Mouse (Mus musculus): ENCODE measurements around the gene Foxe1.
A peak's percentile ranks its signal among the peaks of the same experiment; 100 is the strongest.

Gene Foxe1

DNA sequence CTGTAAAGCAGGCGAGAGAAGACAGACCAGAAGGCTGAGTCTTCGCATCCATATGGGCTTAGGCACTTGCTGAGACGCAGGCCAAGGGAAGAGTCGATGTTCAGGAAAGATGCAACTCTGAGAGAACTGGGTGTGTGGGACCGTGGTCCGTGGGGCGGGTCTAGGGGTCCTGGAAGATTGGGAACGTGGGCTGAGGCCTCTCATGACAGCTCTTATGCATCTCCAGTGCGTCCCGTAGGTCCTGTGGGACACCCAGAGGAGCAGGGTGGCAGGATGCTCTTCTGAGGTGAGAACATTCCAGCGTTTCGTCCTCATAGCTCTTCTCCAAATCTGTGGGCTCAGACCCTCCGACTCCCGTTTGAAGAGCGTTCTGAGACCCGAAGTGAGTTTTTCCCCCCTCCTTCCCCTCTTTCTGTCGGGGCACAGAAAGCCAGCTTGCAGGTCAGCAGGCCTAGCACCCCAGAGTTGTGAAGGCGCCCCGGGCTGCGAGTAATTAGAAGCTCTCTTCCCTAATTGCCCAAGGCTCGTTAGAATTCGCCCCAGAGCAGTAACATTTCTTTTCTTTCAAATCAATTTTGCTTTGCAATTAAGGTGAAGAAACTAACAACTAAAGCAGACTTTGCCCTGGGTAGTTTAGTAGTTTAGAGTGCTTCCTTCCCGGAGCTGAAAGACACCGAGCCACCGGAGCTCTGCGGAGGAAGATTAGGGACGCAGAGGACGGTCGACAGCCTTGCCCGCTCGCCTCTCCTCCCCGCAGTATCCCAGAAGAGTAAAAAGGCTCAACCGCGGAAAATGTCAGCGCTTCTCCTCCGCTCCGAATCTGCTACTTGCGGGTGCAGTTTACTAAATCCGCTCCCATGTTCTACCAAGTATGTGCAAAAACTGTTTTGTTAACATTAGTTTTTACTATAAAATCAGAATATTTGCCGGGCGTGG, 4.4 kb downstream of the Foxe1 start:
- DNase-seq (ENCODE audit: low spot score in 2 of 2) = no peak

DNA sequence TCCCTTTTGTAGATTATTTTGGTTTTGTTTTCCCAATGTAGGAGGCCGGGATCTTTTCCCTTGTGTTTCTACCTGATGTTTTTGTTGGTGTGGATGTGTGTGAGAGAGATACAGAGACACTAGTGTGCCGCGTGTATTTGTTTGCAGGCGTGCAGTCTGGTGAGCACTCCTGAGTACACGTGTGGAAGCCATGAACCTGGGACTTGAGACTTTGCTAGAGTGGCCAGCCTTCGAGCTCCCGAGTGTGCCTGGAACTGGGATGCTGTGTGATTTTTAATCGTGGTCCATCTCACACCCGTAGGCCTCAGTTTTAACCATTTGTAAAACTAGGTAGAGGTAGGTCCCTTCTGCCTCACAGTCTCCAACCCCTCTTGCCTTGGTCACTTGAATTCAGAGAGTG, 5.5 kb downstream of the Foxe1 start:
- DNase-seq (ENCODE audit: low spot score in 2 of 2) = no peak

DNA sequence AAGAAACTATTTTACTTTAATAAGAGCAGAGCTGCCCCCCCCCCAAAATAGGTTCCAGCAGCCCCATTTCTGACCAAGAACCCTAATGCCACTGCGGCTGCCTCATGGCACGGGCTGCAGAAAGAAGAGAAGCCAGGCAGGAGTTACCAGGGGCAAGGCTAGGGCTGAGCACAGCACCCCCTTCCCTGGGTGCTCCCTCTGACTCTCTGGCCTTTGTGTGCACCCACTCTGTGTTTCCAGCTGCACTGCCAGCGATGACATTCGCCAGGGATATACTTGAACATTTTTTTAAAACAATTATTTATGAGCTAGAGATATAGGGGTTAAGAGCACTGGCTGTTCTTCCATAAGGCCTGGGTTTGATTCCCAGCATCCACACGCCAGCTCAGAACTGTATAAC, 6.1 kb downstream of the Foxe1 start:
- DNase-seq (ENCODE audit: low spot score in 2 of 2) = no peak

DNA sequence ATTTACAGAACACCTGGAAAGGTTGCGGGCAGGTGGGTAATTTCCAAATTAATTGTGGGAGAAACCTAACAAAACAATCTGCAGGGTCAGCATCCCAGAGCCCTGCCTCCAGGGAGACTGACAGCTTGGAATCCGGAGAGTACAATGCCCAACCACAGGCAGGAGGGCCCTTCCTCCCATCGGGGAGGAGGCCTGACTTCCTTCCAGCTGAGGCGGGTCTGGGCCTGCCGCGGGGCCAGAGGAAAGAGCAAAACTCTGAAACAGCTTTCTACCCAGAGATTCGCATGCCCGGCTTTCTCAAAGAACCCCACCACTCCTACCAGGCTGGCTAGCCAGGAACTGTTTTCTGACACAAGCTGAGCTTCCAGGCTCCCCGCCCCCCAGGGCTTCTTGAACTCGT, 9.6 kb downstream of the Foxe1 start:
- DNase-seq (ENCODE audit: low spot score in 2 of 2) = no peak

DNA sequence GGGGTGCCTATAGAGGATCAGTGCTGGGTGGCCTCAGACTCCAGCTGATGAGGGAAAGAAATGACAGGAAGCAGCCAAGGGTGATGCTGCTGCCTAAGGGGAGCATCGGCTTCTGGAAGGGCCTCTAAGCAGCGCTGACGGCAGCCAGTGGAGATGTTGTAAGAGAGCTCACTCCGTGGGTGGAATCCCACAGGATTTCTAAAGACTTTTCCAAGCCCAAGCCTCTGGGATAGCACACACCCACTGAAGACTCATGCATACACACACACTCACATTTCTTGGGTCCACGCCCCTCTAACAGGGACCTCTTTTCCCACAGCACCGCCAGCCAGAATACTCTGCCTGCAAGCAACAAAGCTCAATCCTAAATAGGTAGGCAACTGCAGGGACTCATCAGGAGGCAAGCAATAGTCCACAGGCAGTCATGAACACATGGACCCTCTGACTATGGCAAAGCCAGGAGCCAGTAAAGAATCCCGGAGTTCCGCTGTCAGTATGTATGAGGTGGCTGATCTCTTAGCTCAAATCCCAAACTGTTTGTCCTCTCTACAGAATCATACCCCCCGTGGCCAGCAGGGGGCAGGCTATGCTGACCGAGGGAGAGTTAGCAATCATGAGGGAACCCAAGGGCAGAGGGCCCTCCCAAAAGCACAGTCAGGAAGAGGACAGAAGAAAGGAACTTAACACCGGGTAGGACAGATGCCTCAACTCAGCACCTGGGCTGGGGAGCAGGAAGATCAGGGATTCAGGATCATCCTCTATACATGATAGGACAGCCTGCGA, 13.1 kb downstream of the Foxe1 start:
- DNase-seq (ENCODE audit: low spot score in 2 of 2) = peak in 1 of 2 experiments; percentile 44

DNA sequence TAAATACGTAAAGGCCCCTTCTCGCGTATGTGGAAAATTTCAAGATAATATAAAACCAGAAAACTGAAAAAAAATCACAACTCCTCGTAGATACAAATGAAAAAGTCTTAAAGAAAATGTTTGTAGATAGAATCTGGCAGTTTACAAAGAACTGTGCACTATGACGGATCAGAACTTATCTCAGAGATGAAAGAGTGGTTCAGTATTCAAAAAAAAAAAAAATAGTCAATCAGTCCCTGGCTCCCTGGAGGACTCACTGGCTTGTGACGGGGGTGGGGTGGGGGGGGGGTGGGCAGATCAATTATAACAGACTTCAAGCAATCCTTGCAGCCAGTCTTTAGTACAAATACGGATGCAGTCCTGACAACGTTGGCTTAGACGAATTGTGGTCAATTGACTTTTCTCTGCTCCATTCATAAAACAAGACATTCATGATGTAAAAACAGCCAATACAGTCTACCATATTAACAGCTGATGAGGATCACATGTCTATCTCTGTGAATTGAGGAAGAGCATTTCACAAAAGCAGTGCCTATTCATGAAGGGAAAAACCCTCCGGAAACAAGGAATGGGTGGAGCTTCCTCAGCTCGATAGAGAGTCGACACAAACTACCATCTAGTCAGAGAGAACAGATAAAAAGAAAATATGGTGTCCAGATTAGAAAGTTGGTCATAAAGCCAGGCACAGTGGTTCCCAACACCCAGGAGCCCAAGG, 16.3 kb downstream of the Foxe1 start:
- DNase-seq (ENCODE audit: low spot score in 2 of 2) = no peak

DNA sequence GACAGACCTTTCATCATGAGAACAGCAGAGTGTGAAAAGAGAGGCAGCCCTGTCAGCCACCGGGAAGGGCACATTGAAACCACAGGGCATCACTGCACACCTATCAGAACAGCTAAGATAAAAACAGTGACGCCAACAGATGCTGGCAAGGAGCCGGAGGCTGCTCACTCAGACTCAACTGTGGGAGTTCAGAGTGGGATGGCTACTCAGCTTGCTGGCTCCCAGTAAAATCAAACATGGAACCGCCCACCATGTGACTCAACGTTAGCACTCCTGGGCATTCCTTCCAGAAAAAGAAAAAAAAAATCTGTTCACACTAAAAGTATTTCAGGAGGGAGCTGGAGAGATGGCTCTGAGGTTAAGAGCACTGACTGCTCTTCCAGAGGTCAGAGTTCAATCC, 17.8 kb downstream of the Foxe1 start:
- DNase-seq (ENCODE audit: low spot score in 2 of 2) = peak; percentile 46 to 77

DNA sequence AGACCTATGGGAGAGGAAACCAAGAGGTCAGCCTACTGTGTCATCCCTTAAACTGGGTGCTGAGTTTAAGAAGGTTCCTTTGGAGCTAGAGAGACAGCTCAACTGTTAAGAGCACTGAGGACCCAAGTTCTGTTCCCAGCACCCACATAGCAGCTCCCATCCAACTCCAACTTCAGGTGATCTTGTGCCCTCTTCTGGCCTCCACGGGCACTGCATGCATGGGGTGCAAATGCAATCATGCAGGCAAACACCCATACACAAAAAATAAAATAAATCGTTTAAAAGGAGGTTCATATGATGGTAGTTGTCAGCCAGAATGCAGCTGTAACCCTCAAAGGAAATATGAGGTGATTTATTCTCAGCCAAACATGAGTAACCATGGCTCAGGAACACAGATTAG, 21.0 kb downstream of the Foxe1 start:
- no peak for DNase-seq (ENCODE audit: low spot score in 2 of 2)

DNA sequence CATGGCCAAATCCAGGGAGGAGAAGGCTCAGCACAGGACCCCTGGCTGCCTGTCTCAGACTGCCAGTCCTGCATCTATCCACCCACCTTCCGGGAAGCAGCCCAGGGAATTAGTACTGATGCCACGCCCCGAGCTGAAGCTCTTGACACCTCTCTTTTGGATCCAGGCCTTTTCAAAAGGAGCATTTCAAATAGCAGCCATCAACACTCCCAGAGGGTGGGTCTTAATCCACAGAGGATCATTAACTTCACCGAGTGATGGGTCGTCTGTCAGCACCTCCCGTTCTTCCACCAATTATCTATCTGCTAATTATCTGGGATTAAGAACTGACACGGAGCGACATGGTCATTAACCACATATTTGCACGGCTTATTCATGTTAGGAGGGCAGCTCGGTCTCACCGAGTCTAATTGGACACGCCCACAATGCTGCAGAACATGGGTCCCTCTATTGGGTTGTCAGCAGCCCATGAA, 24.1 kb downstream of the Foxe1 start:
- no peak for DNase-seq (ENCODE audit: low spot score in 2 of 2)

DNA sequence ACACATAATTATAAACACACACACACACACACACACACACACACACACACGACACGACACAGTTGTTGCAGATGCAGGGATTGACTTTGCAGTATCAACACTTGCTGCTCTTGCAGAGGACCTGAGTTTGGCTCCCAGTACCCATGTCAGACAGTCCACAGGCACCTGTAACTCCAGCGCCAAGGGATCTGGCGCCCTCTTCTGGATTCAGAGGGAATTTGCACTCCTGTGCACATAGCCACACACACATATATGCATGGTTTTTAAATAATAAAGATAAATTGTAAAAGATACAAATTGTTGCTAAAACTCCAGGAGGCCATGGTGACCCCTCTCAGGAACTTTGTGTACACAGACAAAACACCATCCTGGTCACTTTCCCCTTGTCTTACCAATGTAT, 25.7 kb downstream of the Foxe1 start:
- DNase-seq (ENCODE audit: low spot score in 2 of 2) = no peak

DNA sequence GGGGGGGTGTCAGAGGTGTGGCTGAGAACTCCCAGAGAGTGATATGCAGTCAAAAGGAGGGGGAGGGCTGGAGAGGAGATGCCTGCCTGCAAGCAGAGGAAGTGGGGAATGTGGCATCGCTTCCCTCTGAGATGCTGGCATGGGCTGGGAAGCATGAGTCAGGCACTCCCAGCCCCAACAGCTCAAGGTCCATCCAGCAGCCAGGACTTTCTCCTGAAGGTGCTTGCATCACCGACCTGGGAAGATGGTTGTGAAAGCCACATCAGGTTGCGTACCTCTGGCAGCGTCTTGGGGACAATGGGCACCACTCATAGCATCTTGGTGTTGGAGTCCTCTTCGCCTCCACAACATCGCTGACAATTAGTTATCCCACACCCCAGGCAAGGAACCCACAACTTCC, 27.0 kb downstream of the Foxe1 start:
- DNase-seq (ENCODE audit: low spot score in 2 of 2) = no peak

DNA sequence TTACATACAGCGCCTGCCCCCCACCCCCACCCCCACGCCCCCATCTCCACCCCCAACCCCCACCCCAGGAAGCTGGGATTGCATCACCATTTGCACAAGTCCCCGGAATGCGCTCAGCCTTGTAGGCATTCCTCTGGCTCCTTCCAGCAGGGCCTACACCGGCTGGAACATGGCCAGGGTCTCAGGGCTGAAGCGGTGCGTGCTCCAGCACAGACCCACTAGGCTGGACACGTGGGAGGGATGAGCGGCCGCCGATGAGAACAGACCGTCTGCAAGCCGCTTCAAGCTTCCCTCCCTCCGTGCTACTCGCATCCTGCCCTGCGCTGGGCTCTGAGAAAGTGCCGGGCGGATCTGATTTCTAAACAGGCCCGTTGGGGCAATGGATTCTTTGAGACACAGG, 27.6 kb downstream of the Foxe1 start:
- DNase-seq (ENCODE audit: low spot score in 2 of 2) = no peak

DNA sequence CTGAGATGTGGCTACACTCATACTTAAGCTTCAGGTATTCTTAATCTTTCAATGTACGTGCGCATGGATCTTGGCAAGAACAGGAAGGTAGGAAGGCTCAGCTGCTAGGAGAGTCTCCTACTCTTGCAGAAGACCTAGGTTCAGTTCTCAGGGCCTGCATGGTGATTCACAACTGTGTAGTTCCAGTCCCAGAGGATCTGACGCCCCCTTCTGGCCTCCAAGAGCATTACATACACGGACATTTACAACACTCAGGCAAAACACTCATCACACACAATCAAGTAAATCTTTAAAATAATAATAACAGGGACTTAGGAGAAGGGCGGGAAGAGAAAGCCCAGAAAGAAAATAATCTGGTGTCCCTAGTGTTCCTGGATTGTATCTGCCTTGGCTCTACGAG, 31.0 kb downstream of the Foxe1 start:
- no peak for DNase-seq (ENCODE audit: low spot score in 2 of 2)

DNA sequence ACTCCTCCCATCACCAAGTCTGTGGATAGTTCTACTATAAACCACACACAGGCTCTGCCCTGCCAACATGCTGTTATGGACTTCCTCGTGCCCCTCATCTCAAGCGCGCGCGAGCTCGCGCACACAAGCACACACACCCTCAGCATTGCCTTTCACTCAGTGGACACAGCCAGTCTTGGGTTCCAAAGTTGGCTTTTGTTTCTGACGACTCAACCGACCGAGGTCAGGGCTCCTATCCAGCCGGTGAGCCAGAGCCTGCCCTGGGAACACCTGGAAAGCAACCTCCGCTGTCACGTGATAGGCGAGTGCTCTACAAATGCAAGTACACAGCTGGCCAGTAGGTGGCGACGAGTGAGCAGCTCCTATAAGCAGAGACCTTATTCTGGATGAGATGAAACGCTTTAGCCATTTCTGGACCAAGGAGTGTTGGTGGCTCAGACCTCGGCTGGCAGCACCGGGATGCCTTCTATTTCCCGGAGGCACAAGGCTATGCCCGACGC, 31.5 kb downstream of the Foxe1 start:
- DNase-seq (ENCODE audit: low spot score in 2 of 2) = peak; percentile 45 to 85

DNA sequence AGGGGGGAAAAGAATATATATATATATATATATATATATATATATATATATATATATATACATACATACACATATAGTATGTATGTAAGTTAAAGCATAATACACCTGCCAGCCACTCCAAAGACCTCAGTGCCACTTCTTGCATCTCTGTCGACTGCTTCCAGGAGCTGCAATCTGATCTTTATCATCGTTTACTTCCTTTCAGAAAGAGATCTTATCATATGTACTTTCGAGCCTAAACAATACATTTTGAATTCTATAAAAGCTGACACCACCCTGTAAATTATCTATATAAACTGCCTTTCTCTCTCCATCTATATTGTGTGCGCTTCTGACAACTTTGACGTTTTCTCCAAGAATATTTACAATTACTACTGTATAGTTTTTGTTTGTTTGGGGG, 45.1 kb downstream of the Foxe1 start:
- no peak for DNase-seq (ENCODE audit: low spot score in 2 of 2)

DNA sequence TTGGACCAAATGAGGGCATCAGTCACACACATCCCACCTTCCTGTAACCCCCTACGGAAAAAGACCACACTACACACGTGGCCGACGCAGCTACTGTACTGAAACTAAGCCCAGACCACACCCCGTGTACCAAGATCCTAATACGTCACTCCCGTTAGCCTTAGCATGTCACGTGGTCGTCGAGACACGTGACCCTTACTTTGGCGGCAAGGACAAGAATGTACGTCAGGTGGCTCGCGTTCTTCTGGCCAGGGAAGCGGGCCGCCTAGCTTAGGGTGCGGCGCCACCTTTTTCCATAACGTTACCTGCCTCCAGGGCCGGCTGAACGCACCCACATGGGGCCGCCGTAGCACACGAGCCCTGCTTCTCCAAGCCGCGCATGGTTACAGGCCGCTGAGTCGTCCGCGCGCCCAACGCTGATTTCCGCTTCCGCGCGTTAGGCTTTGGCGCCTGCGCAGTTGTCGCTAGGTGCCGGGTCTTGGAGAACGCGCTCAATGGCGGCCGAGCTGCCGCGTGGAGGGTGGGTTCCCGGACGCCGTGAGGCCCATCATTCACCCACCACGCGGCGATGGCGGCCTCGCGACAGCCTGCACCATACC, 45.7 kb downstream of the Foxe1 start, which contains the start of gene Trmo:
Gene Trmo, minus strand, starts transcription at position 425 of the 599 bp plus-strand sequence.
- peak; percentile 89 to 95 for DNase-seq (ENCODE audit: low spot score in 2 of 2)

DNA sequence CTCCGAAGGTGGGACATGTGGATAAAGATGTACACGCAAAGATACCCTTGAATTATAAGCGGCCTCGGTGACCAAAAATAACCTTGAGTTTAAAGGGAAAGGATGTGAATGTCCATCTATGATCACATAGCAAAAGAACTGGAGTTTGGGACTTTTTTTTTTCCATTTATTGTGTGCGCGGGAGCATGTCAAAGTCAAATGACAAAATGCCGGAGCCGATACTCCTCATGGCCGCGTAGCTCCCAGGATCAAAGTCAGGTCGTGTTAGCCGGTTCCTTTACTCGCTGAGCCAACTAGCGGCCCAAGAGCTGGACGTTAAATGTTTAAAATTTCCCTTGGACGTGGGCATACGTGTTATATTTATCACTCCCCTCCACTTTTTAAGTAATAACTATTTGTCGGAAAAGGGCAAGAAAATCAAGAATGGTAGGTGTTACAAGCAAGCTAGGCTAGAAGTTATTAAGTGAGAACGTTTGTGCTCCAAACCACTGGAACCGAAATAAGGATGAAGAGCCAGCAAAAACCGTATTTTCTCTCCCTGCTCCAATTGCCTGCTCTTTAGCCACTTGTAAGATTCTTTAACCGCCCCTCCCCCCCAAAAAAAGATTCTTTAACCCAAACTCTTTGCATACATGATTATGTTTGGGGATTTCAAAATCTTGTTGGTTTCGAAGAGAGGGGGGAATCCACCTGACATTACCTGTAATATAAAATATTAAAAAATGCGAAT, 46.4 kb downstream of the Foxe1 start:
- DNase-seq (ENCODE audit: low spot score in 2 of 2) = no peak

DNA sequence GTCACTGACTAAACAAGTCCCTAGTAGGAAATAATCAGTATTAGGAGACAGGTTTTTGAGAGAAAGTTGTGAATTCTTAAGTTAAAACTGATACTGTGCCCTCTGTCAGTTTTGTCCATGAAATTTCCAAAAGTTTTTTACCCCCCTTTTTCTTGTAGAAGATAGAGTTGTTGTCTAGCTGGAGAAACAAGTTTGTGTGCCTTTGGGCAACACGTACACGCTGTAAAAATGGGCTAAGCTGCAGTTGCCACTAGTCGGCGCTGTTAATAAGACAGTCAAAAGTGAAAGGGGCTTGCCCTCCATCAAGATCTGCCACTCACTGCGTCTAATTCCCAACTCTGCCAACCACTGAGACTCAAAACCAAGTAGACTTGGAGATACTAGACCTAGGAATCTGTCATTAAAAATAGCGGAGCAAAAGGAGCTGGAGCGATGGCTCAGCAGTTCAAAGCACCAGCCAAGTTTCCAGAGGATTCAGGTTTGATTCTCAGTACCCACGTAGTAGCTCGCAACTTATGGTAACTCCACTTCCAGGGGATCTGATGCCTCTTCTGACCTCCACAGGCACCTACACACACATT, 47.1 kb downstream of the Foxe1 start:
- DNase-seq (ENCODE audit: low spot score in 2 of 2) = peak; percentile 42 to 65

DNA sequence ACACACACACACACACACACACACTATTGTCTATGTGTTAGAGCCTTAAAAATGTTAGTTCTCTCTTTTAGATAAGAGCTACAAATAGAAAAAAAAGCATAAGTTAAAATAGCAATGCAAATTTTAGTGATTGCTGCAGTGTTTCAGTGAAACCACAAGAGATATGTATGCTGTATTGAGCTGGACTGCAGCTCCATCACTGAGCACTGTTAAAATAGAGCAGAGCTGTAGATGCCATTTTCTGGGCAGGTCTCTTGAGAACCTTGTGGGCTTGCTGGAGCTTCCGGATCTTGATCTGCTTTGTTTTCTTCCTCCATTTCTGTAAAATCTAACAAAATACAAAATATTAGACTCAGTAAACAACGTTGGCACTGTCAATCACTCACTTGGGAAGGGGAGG, 51.0 kb downstream of the Foxe1 start:
- DNase-seq (ENCODE audit: low spot score in 2 of 2) = no peak

DNA sequence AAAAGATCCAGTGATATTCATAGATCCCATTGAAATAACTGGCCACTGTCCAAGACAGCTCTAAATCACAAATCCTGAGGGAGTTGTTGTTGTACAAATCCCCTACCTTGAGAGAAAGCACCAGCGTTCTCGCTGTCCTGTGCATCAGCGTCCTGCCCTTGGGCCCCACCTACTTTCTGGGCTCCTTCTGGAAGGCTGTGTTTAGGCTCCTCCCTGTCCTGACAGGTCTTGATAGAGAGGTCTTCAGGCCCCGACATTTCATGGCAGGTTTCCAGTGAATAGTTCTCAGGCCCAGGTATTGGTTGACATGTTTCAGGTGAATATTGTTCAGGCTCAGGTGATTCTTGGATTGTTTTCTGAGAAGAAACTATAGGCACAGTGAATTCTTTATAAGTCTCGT, 52.3 kb downstream of the Foxe1 start:
- no peak for DNase-seq (ENCODE audit: low spot score in 2 of 2)

Data from left cerebral cortex, adult 9 months (tissue).